Mouse (Mus musculus): Measurements from ENCODE around the gene Celf2. TPM values are rescaled to one million over a fixed set of nuclear protein-coding genes. Genes with fewer than 3 reads are reported as not detected.
A peak's percentile ranks its signal among the peaks of the same experiment; 100 is the strongest.

Celf2 gene
- polyA plus RNA-seq, 1 experiment from 2014 or later, result 20.4 TPM

GRCm38 (mm10) chr2:6545127-6545931 is 964.0 kb downstream of the Celf2 start:
- WGBS, result 84% methylated on average over 10 of the region's 10 CpGs
- H3K9me3 ChIP-seq (replicated peaks), result no peaks in the 10 kb centered on the region
- H3K4me2 ChIP-seq, result no peak overlapping the region
- no peak overlapping the region for H3K27ac ChIP-seq
- H3K27me3 ChIP-seq, result no peaks in the 10 kb centered on the region
- H3K36me3 ChIP-seq, result no peaks in the 10 kb centered on the region
- H3K4me3 ChIP-seq (replicated peaks), result no peak overlapping the region
- H3K9ac ChIP-seq, result no peak overlapping the region
- ATAC-seq (replicated peaks; ENCODE audit: low FRiP score), result no peak
- peaks cover 11% of the 10 kb centered on the region for H3K4me1 ChIP-seq

- Histone ChIP-seq H3K9me3 (replicated peaks) (no peaks in the 10 kb centered on the region), H3K27ac (no peak overlapping the region), H3K9ac (no peak overlapping the region), H3K36me3 (no peaks in the 10 kb centered on the region), H3K4me2 (no peak overlapping the region), H3K27me3 (no peaks in the 10 kb centered on the region), H3K4me3 (replicated peaks) (no peak overlapping the region), H3K4me1 (peaks cover 11% of the 10 kb centered on the region)
- ATAC-seq (replicated peaks; ENCODE audit: low FRiP score), result no peak
- WGBS, result 93% methylated on average over 5 of the region's 5 CpGs
These were observed 965.7 kb downstream of the Celf2 start for GRCm38 (mm10) chr2:6543650-6544049.

- no peak for ATAC-seq (replicated peaks; ENCODE audit: low FRiP score)
- H3K4me2 ChIP-seq, result no peak overlapping the region
- H3K36me3 ChIP-seq, result no peaks in the 10 kb centered on the region
- H3K9me3 ChIP-seq (replicated peaks), result no peaks in the 10 kb centered on the region
- peaks cover 11% of the 10 kb centered on the region for H3K4me1 ChIP-seq
- 87% methylated on average over 12 of the region's 12 CpGs for WGBS
- no peak overlapping the region for H3K4me3 ChIP-seq (replicated peaks)
- H3K27ac ChIP-seq, result no peak overlapping the region
- H3K27me3 ChIP-seq, result no peaks in the 10 kb centered on the region
- H3K9ac ChIP-seq, result no peak overlapping the region
These were observed 966.7 kb downstream of the Celf2 start for GRCm38 (mm10) chr2:6542556-6543180.

- Histone ChIP-seq H3K27me3 (no peaks in the 10 kb centered on the region), H3K4me1 (0 out of 2 replicates have a peak, but pooled peaks cover 2% of the 10 kb centered on the region), H3K4me2 (no peak overlapping the region), H3K9me3 (replicated peaks) (no peaks in the 10 kb centered on the region), H3K36me3 (no peaks in the 10 kb centered on the region), H3K9ac (no peak overlapping the region), H3K4me3 (replicated peaks) (no peak overlapping the region), H3K27ac (no peak overlapping the region)
- no peak for ATAC-seq (replicated peaks; ENCODE audit: low FRiP score)
- whole genome bisulfite sequencing, result 77% methylated on average over 5 of the region's 6 CpGs
These were observed 968.5 kb downstream of the Celf2 start for GRCm38 (mm10) chr2:6540825-6541224.

GRCm38 (mm10) chr2:6540092-6540491 is 969.3 kb downstream of the Celf2 start:
- peak; percentile 80 for ATAC-seq (replicated peaks; ENCODE audit: low FRiP score)
- Histone ChIP-seq H3K36me3 (no peaks in the 10 kb centered on the region), H3K27ac (no peak overlapping the region), H3K9ac (no peak overlapping the region), H3K4me3 (replicated peaks) (no peak overlapping the region), H3K4me2 (no peak overlapping the region), H3K9me3 (replicated peaks) (no peaks in the 10 kb centered on the region), H3K27me3 (no peaks in the 10 kb centered on the region), H3K4me1 (no peaks in the 10 kb centered on the region)
- WGBS, result 59% methylated on average over 11 of the region's 11 CpGs

GRCm38 (mm10) chr2:6538500-6538899 is 970.9 kb downstream of the Celf2 start:
- no peak for ATAC-seq (replicated peaks; ENCODE audit: low FRiP score)
- no peak overlapping the region for H3K4me2 ChIP-seq
- no peaks in the 10 kb centered on the region for H3K4me1 ChIP-seq
- no peaks in the 10 kb centered on the region for H3K27me3 ChIP-seq
- H3K9me3 ChIP-seq (replicated peaks), result no peaks in the 10 kb centered on the region
- H3K27ac ChIP-seq, result no peak overlapping the region
- no peak overlapping the region for H3K9ac ChIP-seq
- H3K4me3 ChIP-seq (replicated peaks), result no peak overlapping the region
- no peaks in the 10 kb centered on the region for H3K36me3 ChIP-seq
- 81% methylated on average over 2 of the region's 2 CpGs for WGBS

GRCm38 (mm10) chr2:6538031-6538430 is 971.3 kb downstream of the Celf2 start:
- H3K9me3 ChIP-seq (replicated peaks), result no peaks in the 10 kb centered on the region
- no peak overlapping the region for H3K27ac ChIP-seq
- no peak for ATAC-seq (replicated peaks; ENCODE audit: low FRiP score)
- H3K36me3 ChIP-seq, result no peaks in the 10 kb centered on the region
- H3K4me1 ChIP-seq, result no peaks in the 10 kb centered on the region
- H3K27me3 ChIP-seq, result no peaks in the 10 kb centered on the region
- no peak overlapping the region for H3K9ac ChIP-seq
- no peak overlapping the region for H3K4me3 ChIP-seq (replicated peaks)
- no peak overlapping the region for H3K4me2 ChIP-seq

- Histone ChIP-seq H3K4me2 (no peak overlapping the region), H3K27me3 (no peaks in the 10 kb centered on the region), H3K27ac (no peak overlapping the region), H3K36me3 (no peaks in the 10 kb centered on the region), H3K9ac (no peak overlapping the region), H3K4me3 (replicated peaks) (no peak overlapping the region), H3K9me3 (replicated peaks) (no peaks in the 10 kb centered on the region), H3K4me1 (no peaks in the 10 kb centered on the region)
- WGBS, result 85% methylated on average over 3 of the region's 3 CpGs
- ATAC-seq (replicated peaks; ENCODE audit: low FRiP score), result no peak
These were observed 972.0 kb downstream of the Celf2 start for GRCm38 (mm10) chr2:6537326-6537725.

GRCm38 (mm10) chr2:6536372-6536771 is 973.0 kb downstream of the Celf2 start:
- Histone ChIP-seq H3K4me3 (replicated peaks) (no peak overlapping the region), H3K4me1 (no peaks in the 10 kb centered on the region), H3K27me3 (no peaks in the 10 kb centered on the region), H3K9ac (no peak overlapping the region), H3K9me3 (replicated peaks) (no peaks in the 10 kb centered on the region), H3K36me3 (no peaks in the 10 kb centered on the region), H3K4me2 (no peak overlapping the region), H3K27ac (no peak overlapping the region)
- 84% methylated on average over 2 of the region's 2 CpGs for WGBS
- no peak for ATAC-seq (replicated peaks; ENCODE audit: low FRiP score)

GRCm38 (mm10) chr2:6532341-6532740 is 977.0 kb downstream of the Celf2 start:
- Histone ChIP-seq H3K4me2 (no peak overlapping the region), H3K36me3 (no peaks in the 10 kb centered on the region), H3K9me3 (replicated peaks) (no peaks in the 10 kb centered on the region), H3K4me1 (no peaks in the 10 kb centered on the region), H3K27me3 (no peaks in the 10 kb centered on the region), H3K9ac (no peak overlapping the region), H3K4me3 (replicated peaks) (no peak overlapping the region), H3K27ac (no peak overlapping the region)
- no peak for ATAC-seq (replicated peaks; ENCODE audit: low FRiP score)
- 83% methylated on average over 4 of the region's 4 CpGs for WGBS

- no peak overlapping the region for H3K4me2 ChIP-seq
- H3K9ac ChIP-seq, result no peak overlapping the region
- no peaks in the 10 kb centered on the region for H3K36me3 ChIP-seq
- H3K4me3 ChIP-seq (replicated peaks), result no peak overlapping the region
- no peaks in the 10 kb centered on the region for H3K27me3 ChIP-seq
- H3K27ac ChIP-seq, result no peak overlapping the region
- H3K9me3 ChIP-seq (replicated peaks), result no peaks in the 10 kb centered on the region
- 86% methylated on average over 2 of the region's 2 CpGs for WGBS
- no peak for ATAC-seq (replicated peaks; ENCODE audit: low FRiP score)
- H3K4me1 ChIP-seq, result no peaks in the 10 kb centered on the region
These were observed 981.3 kb downstream of the Celf2 start for GRCm38 (mm10) chr2:6528076-6528475.

- Histone ChIP-seq H3K27ac (no peak overlapping the region), H3K27me3 (no peaks in the 10 kb centered on the region), H3K4me1 (no peaks in the 10 kb centered on the region), H3K9me3 (replicated peaks) (no peaks in the 10 kb centered on the region), H3K36me3 (no peaks in the 10 kb centered on the region), H3K4me2 (no peak overlapping the region), H3K9ac (no peak overlapping the region), H3K4me3 (replicated peaks) (no peak overlapping the region)
- 83% methylated on average over 11 of the region's 11 CpGs for WGBS
- no peak for ATAC-seq (replicated peaks; ENCODE audit: low FRiP score)
These were observed 982.5 kb downstream of the Celf2 start for GRCm38 (mm10) chr2:6526825-6527224.

Data from kidney, embryonic 15.5 days (tissue).